Mouse (Mus musculus): Measurements from ENCODE around the gene Ing3.

Ing3 gene

DNA sequence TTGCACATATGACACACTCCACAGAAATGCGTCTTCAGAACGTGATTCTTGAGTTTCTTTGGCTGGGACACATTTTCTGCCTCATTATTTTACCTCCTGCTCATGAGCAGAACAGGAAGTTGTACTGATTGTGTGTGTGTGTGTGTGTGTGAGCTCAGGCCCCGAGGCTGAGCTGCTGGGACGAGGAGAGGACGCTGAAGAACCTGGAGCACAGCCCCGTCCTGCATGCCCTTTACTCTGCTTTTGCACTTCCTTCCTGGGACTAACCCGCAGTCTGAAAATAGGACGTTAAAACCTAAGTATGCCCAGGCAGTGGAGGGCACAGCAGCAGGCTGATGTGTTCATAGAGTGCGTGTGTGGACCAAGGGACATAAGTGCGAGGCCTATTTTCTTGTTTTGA, 70.3 kb downstream of the Ing3 start:
- Histone ChIP-seq H3K9me3 (ENCODE audit: low read length) (no peaks in the 10 kb centered on the region), H3K4me1 (replicated peaks; ENCODE audit: low read depth, low read length) (peaks cover 7% of the 10 kb centered on the region), H3K36me3 (ENCODE audit: insufficient read depth, low read length) (no peaks in the 10 kb centered on the region), H3K27me3 (ENCODE audit: insufficient read depth, low read length) (no peaks in the 10 kb centered on the region), H3K4me3 (replicated peaks; ENCODE audit: low read length) (no peak overlapping the region)
- TF ChIP-seq CTCF (conservative IDR thresholded peaks at IDR 0.05; ENCODE audit: low read length): no peak

DNA sequence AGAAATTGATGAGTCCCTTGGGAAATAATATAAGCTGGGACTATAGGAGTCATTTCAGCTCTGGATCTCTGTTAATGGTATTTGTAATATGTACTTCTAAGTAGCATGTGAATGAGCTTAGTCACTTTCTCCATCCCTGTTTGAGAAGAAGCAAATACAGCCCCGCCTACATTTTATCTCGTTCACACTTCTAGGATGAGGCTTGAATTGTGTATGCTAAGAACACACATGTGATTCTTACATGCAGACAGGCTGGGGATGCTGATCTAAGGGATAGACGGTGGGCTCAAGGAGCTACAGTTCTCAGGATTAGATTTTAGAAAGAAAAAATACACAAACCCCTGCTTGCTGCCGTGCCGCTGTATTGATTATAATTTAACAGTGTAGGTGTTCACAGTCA, 71.3 kb downstream of the Ing3 start:
- Histone ChIP-seq H3K27me3 (ENCODE audit: insufficient read depth, low read length) (no peaks in the 10 kb centered on the region), H3K4me3 (replicated peaks; ENCODE audit: low read length) (no peak overlapping the region), H3K36me3 (ENCODE audit: insufficient read depth, low read length) (no peaks in the 10 kb centered on the region), H3K9me3 (ENCODE audit: low read length) (no peaks in the 10 kb centered on the region), H3K4me1 (replicated peaks; ENCODE audit: low read depth, low read length) (peaks cover 13% of the 10 kb centered on the region)
- no peak for TF ChIP-seq CTCF (conservative IDR thresholded peaks at IDR 0.05; ENCODE audit: low read length)
- no peak for TF ChIP-seq NANOG (IDR thresholded peaks at IDR 0.05; ENCODE audit: borderline replicate concordance, low read length)
- TF ChIP-seq POU5F1 (IDR thresholded peaks at IDR 0.05; ENCODE audit: borderline replicate concordance, low read length): no peak

DNA sequence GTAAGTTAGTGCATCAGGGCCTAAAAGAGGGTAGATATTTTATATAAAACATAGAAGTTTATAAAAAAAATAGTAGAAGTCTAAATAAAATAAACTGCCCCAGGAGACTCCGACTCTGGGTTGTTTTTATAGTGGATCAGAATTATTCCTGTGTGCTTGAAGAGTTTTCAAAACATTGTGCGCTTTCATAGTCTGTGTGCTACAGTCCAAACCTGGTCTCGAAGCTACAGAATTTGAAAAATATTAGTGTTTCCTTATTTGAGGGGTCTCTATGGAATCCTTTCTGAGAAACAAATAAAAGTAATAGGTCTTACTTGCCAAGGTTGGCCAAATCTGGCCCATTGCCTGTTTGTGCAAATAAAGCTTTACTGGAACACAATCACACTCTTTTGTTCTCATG, 71.9 kb downstream of the Ing3 start:
- no peak overlapping the region for H3K4me3 ChIP-seq (replicated peaks; ENCODE audit: low read length)
- no peaks in the 10 kb centered on the region for H3K27me3 ChIP-seq (ENCODE audit: insufficient read depth, low read length)
- H3K36me3 ChIP-seq (ENCODE audit: insufficient read depth, low read length): no peaks in the 10 kb centered on the region
- H3K4me1 ChIP-seq (replicated peaks; ENCODE audit: low read depth, low read length): peaks cover 18% of the 10 kb centered on the region
- H3K9me3 ChIP-seq (ENCODE audit: low read length): no peaks in the 10 kb centered on the region
- TF ChIP-seq CTCF (conservative IDR thresholded peaks at IDR 0.05; ENCODE audit: low read length) (no peak), NANOG (IDR thresholded peaks at IDR 0.05; ENCODE audit: borderline replicate concordance, low read length) (no peak), POU5F1 (IDR thresholded peaks at IDR 0.05; ENCODE audit: borderline replicate concordance, low read length) (no peak)

DNA sequence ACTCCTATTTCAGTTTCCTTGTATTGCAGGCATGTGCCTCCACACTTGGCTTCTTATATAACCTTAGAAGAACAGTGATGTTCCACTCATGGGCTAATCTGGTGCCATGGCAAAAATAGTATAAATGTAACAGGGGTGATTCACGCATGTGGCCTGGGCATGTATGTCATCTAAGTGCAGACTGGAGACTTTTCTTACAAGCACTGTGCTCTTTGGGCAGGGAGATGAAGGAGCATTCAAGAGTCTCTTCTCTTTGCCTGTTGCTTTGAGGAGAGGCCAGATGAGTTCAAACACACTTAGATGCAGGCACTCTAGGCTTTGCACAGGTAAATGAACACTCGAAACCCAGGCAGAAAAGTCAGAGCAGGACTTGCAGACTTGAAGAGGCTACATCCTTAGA, 74.8 kb downstream of the Ing3 start:
- H3K36me3 ChIP-seq (ENCODE audit: insufficient read depth, low read length): no peaks in the 10 kb centered on the region
- no peaks in the 10 kb centered on the region for H3K27me3 ChIP-seq (ENCODE audit: insufficient read depth, low read length)
- peaks cover 24% of the 10 kb centered on the region for H3K4me1 ChIP-seq (replicated peaks; ENCODE audit: low read depth, low read length)
- no peaks in the 10 kb centered on the region for H3K9me3 ChIP-seq (ENCODE audit: low read length)
- TF ChIP-seq POU5F1 (IDR thresholded peaks at IDR 0.05; ENCODE audit: borderline replicate concordance, low read length): no peak
- TF ChIP-seq NANOG (IDR thresholded peaks at IDR 0.05; ENCODE audit: borderline replicate concordance, low read length): no peak
- TF ChIP-seq CTCF (conservative IDR thresholded peaks at IDR 0.05; ENCODE audit: low read length): no peak
- H3K4me3 ChIP-seq (replicated peaks; ENCODE audit: low read length): no peak overlapping the region
